Mouse (Mus musculus) heart, adult 10 weeks (tissue): ENCODE measurements around the gene Polr1a. TPM values are rescaled to one million over a fixed set of nuclear protein-coding genes. Genes with fewer than 3 reads are reported as not detected.

Experiments used
- polyA plus RNA-seq: library from polyadenylated mRNA; stranded (reverse); fragments of 350-450 nt; fragmentation: Illumina TruSeq; extraction: RNeasy Lipid Tissue Mini Kit (QIAGEN cat#74804); gene quantifications from one replicate; pipeline ENCODE4 v1.2.3, GENCODE M21; 2014; ENCODE audit warnings: low read depth, low replicate concordance

Polr1a gene
- 34.4 TPM for polyA plus RNA-seq

GRCm38 (mm10) chr6:71908481-71909381 is at the start of gene Polr1a, which contains the start of gene Ptcd3:
Gene Polr1a (plus strand): TSS chr6:71909053.
Gene Ptcd3 (minus strand): TSS chr6:71908750.

Other genes starting within 250 kb of the Polr1a start
- 17.6 TPM for gene Reep1, start 201.5 kb upstream of the Polr1a start, polyA plus RNA-seq
- gene Mrpl35, start 82.1 kb upstream of the Polr1a start, polyA plus RNA-seq: 44.1 TPM
- 574 TPM for gene Immt, start 77.7 kb upstream of the Polr1a start, polyA plus RNA-seq
- gene Ptcd3, start 303 bp upstream of the Polr1a start, polyA plus RNA-seq: 124 TPM
- gene St3gal5, start 188.5 kb downstream of the Polr1a start, polyA plus RNA-seq: 52.3 TPM